Mouse (Mus musculus): ENCODE measurements around the gene Usp32.

The Usp32 gene

GRCm38 (mm10) chr11:84978113-84978512 lies 161.8 kb downstream of the Usp32 start:
- peak; percentile 70 for DNase-seq (ENCODE audit: low read depth)

- no peak for DNase-seq (ENCODE audit: low read depth)
These were observed 162.5 kb downstream of the Usp32 start for GRCm38 (mm10) chr11:84977385-84977952.

- DNase-seq (ENCODE audit: low read depth): no peak
These were observed 163.3 kb downstream of the Usp32 start for GRCm38 (mm10) chr11:84976706-84977105.

- DNase-seq (ENCODE audit: low read depth): no peak
These were observed 165.4 kb downstream of the Usp32 start for GRCm38 (mm10) chr11:84974582-84974981.

- DNase-seq (ENCODE audit: low read depth): no peak
These were observed 166.3 kb downstream of the Usp32 start for GRCm38 (mm10) chr11:84973661-84974060.

GRCm38 (mm10) chr11:84972067-84972466 lies 167.9 kb downstream of the Usp32 start:
- DNase-seq (ENCODE audit: low read depth): no peak

- DNase-seq (ENCODE audit: low read depth): no peak
These were observed 171.2 kb downstream of the Usp32 start for GRCm38 (mm10) chr11:84968775-84969174.

GRCm38 (mm10) chr11:84968309-84968708 lies 171.7 kb downstream of the Usp32 start:
- DNase-seq (ENCODE audit: low read depth): no peak

- no peak for DNase-seq (ENCODE audit: low read depth)
These were observed 172.8 kb downstream of the Usp32 start for GRCm38 (mm10) chr11:84967113-84967512.

GRCm38 (mm10) chr11:84966696-84967095 lies 173.3 kb downstream of the Usp32 start:
- no peak for DNase-seq (ENCODE audit: low read depth)

GRCm38 (mm10) chr11:84963556-84963955 lies 176.4 kb downstream of the Usp32 start:
- DNase-seq (ENCODE audit: low read depth): no peak

GRCm38 (mm10) chr11:84962536-84962935 lies 177.4 kb downstream of the Usp32 start:
- no peak for DNase-seq (ENCODE audit: low read depth)

GRCm38 (mm10) chr11:84961571-84961970 lies 178.4 kb downstream of the Usp32 start:
- DNase-seq (ENCODE audit: low read depth): no peak

- DNase-seq (ENCODE audit: low read depth): no peak
These were observed 179.2 kb downstream of the Usp32 start for GRCm38 (mm10) chr11:84960780-84961179.

- no peak for DNase-seq (ENCODE audit: low read depth)
These were observed 179.7 kb downstream of the Usp32 start for GRCm38 (mm10) chr11:84960291-84960690.

- no peak for DNase-seq (ENCODE audit: low read depth)
These were observed 180.2 kb downstream of the Usp32 start for GRCm38 (mm10) chr11:84959701-84960181.

GRCm38 (mm10) chr11:84959181-84959580 lies 180.8 kb downstream of the Usp32 start:
- DNase-seq (ENCODE audit: low read depth): no peak

GRCm38 (mm10) chr11:84958271-84958630 lies 181.7 kb downstream of the Usp32 start:
- DNase-seq (ENCODE audit: low read depth): no peak

- no peak for DNase-seq (ENCODE audit: low read depth)
These were observed 182.2 kb downstream of the Usp32 start, which contains the start of gene Car4 for GRCm38 (mm10) chr11:84957591-84958270. TSS of gene Car4 (plus strand) at chr11:84957786.

GRCm38 (mm10) chr11:84957171-84957570 lies 182.8 kb downstream of the Usp32 start:
- no peak for DNase-seq (ENCODE audit: low read depth)

GRCm38 (mm10) chr11:84956400-84956799 lies 183.6 kb downstream of the Usp32 start:
- DNase-seq (ENCODE audit: low read depth): no peak

GRCm38 (mm10) chr11:84952611-84953010 lies 187.3 kb downstream of the Usp32 start:
- DNase-seq (ENCODE audit: low read depth): no peak

- DNase-seq (ENCODE audit: low read depth): no peak
These were observed 191.4 kb downstream of the Usp32 start for GRCm38 (mm10) chr11:84948526-84948925.

- no peak for DNase-seq (ENCODE audit: low read depth)
These were observed 191.8 kb downstream of the Usp32 start for GRCm38 (mm10) chr11:84948114-84948513.
